Mouse (Mus musculus) G1E-ER4 (cell line): ENCODE data around the gene B9d2. TPM values are rescaled to one million over a fixed set of nuclear protein-coding genes. Genes with fewer than 3 reads are reported as not detected.

Source experiments
- GATA1 ChIP-seq: IDR thresholded peaks from one replicate; pipeline ENCODE4 v1.8.0; 2012; ENCODE audit warnings: low read length, inconsistent platforms
- polyA plus RNA-seq: library from polyadenylated mRNA; stranded (reverse); fragments of >175 nt; gene quantifications from 2 replicates; pipeline ENCODE4 v1.2.3, GENCODE M21; 2012

Gene B9d2
- polyA plus RNA-seq, 1 experiment = 125 TPM

DNA sequence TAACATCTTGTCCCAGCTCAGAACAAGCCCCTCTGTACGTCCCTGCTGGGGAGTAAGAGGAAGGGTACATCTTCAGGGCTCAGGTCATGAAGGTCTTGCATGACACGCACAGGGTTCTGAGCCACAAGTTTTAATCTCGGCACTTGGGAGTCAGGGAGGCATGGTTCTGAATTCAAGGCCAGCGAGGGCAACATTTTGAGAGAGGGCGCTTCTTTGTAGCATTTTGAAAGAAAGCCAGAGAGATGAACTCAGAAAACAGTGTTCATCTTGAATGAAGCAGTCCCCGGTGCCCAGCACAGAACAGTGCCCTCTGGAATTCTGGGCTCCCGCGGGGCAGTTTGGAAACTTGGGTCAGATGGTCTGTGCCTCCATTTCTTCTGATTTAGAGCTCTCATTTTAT lies 14.2 kb upstream of the B9d2 start:
- TF ChIP-seq GATA1 = no peak

DNA sequence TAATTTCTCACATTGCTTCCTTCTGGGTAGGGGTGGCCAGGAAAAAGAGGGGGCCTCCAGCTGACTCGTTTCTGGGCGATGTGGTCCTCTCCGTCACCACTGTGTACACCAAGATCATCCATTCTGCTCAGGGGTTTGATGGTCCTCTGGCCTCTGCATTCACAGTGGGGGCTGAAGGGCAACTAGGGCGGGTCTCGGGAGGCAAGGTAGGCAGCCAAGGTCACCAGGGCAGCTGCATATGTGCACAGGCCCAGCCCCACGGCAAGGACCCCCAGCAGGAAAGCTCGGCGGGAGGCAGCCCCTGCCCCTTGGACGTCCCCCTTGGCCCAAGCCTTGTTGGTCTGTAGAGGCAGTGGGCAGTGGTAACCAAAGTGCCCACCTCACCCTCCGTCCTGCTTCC lies 11.4 kb upstream of the B9d2 start:
- TF ChIP-seq GATA1 = no peak

DNA sequence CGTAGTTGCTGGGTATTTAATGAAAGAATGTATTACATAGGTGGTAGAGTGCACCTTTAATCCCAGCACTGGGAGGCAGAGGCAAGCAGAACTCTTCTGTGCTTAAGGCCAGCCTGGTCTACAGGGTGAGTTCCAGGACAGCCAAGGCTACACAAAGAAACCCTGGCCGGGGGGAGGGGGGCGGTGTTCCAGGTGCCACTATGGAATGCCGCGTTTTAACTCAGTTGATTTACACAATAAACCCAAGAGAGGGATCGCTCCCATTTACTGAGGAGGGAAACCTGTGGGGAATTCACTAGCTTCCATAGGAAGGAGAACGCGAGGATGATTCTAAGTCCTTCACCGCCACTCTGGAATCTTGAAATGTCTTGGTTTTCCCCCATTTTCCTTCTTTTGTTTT lies 10.9 kb upstream of the B9d2 start:
- no peak for TF ChIP-seq GATA1

DNA sequence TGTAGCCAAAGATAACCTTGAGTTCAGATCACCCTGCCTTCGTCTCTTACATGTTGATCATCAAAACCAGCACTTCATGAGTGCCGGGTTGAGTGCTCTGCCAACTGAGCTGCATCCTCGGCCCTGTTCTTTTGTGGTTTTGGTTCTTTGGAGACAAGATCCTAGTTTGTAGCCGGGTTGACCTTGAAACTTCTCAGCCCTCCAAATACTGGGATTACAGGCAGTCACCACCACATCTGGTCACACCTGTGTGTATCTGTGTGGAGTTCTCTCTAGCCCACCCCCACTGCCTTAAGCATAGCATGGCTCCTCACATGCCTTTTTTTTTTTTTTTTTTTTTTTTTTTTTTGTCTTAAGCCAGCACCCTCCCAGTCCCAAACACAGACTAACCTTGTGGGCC lies 10.5 kb upstream of the B9d2 start:
- TF ChIP-seq GATA1 = no peak

DNA sequence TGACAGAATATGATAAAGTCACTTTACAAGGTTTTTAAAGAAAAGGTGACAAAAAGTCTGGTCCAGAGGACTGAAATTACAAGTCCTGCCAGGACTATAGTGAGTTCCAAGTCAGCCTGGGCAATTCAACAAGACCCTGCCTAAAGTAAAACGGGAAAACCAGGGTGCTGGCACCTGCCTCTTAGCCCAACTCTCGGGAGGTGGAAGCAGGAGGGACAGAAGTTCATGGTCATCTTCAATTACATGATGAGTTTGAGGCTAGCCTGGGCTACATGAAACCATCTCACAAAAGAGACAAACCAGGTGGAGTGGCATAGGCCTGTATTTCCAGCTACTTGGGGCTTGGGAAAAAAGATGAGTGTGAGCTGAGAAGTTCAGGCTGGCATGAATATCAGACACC lies 8.9 kb upstream of the B9d2 start:
- no peak for TF ChIP-seq GATA1

DNA sequence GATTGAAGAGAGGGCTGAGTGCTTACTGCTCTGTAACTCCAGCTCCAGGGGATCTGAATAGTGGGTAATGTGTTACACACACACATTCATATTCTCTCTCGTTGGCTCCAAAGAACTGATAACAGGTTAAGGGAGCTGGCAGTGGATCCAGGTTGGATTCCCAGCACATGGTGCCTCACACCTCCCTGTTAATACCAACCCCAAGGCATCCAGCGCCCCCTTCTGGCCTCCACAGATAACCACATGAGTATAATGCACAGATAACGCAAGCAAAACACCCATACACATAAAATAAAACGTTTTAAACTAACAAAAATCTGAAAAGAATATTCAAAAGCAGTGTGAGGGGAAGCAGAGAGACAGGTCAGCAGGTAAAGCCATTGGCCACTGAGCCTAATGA lies 8.1 kb upstream of the B9d2 start:
- no peak for TF ChIP-seq GATA1

DNA sequence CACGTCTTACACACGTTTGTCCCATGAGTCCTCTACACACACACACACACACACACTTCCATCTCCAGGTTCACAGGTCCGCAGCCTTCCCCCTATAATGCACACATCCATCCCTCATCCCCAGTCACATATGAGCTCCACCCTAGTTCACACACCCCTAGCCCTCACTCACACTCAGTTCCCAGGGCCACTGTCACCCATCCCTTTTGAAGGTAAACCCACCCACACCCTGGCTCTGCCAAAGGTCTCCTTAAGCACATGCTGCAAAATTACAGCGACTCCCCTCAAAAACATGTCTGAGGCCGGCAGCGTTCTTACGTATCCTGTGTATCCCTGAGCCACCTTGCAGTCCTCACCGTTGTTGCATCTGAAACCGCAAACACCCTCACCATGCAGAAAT lies 6.3 kb upstream of the B9d2 start:
- no peak for TF ChIP-seq GATA1

DNA sequence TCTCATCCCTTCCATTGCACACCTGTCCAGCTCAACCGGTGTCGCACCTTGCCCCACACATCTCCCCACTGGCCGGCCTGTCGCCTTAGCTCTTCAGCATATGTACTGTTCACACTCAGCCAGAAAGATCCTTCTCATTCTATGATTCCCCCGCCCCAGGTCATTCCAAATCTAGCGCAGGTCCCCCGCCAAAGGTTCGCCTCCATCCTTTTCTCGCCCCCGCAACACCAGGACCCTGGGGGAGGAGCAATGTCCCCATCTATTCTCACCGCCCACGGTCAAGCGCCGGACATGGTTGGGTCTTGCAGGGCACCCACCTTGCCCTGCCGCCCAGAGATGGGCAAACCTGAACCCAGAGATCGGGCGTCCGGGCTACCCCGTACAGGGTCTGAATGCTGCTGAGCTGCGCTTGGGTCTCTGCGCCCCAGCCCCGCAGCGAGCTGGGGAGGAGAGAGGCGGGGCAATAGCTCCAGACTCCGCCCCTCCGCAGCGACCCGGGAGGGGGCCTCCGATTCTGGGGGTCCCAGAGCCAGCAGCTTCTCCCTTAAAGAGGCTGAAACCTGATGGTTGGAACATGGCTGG lies 5.8 kb upstream of the B9d2 start, which contains the start of gene Tmem91:
Gene Tmem91 (minus strand): TSS at position 448 of the 582 bp plus-strand sequence.
- TF ChIP-seq GATA1 = no peak

DNA sequence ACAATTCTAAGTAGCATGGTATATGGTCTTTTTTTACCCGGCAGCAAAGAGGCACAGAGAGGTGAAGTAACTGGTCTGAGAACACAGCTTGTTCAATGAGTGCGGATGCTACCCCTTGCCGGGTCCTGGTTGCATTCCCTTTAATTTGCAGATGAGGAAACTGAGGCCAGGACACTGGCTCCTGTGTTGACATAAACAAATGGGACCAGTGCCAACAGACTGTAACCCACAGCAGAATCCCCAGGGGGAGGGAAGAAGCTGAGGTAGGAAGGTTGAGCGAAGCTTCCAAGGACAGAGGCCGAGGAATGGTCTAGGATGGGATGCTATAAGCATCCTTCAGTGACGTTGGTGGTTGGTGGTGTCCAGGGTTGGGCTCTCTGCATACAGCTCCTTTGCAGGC lies 5.2 kb upstream of the B9d2 start:
- TF ChIP-seq GATA1 = no peak

DNA sequence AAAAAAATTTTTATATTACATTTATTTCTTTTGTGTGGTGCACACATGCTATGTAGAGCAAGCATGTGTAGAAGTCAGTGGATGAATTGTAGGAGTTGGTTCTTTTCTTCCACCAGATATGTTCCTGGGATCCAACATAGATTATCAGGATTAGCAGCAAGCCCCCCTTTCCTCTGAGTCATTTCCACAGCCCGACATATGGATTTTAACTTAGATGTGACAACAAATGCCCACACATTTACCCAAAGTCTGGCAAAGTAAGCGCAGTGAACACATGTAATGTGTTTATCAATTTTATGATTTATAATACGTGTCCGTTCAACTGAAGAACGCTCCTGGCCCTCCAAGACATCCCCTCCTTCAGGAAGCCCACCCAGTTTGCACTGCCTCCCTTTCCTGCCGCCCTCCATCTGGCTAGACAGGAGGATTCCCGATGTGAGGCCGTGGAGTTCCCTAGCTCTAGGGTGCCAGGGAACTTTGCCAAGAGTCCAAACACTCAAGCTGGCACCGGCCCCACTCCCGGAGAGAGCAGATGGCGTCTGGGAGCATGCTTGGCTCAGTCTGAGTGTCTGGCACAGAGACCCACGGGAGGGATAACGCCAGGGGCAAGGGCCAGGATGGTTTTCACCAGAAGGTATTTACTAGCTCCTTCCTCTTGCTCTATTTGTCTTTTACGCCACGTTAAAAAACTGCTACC lies 4.3 kb upstream of the B9d2 start:
- TF ChIP-seq GATA1 = no peak

DNA sequence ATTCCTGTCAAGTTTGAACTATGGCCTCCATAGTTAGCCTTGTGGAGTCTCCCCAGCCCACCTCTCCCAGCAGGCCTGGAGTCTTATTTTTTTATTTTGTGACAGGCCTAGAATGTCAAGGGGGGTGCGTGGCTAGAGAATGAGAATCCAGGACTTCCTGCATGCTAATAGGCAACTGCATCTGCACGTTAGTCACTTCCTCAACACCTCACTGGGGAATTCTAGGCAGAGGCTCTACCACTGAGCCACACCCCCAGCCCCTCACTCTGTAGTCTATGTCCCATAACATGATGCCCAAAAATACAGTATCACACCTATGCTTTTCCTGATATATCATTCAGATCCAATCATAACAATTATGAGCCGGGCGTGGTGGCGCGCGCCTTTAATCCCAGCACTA lies 3.6 kb upstream of the B9d2 start:
- TF ChIP-seq GATA1 = no peak

DNA sequence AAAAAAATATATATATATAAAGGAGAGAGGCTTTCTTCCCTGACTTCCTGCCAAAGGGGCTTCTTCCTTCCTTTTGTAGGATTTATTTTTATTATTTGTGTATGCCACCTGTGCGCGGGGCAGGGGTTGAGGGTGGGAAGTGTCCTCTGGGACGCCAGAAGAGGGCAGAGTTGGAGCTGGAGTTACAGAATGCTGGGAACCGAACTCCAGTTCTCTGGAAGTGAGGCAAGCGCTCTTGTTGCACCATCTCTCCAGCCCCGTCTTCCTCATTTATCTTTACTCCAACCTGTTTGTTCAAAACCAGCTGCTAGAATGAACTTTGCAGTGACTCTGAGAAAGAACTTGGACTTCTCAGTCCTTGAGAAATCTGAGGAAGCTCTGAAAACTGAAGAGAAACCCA lies 609 bp upstream of the B9d2 start:
- no peak for TF ChIP-seq GATA1

DNA sequence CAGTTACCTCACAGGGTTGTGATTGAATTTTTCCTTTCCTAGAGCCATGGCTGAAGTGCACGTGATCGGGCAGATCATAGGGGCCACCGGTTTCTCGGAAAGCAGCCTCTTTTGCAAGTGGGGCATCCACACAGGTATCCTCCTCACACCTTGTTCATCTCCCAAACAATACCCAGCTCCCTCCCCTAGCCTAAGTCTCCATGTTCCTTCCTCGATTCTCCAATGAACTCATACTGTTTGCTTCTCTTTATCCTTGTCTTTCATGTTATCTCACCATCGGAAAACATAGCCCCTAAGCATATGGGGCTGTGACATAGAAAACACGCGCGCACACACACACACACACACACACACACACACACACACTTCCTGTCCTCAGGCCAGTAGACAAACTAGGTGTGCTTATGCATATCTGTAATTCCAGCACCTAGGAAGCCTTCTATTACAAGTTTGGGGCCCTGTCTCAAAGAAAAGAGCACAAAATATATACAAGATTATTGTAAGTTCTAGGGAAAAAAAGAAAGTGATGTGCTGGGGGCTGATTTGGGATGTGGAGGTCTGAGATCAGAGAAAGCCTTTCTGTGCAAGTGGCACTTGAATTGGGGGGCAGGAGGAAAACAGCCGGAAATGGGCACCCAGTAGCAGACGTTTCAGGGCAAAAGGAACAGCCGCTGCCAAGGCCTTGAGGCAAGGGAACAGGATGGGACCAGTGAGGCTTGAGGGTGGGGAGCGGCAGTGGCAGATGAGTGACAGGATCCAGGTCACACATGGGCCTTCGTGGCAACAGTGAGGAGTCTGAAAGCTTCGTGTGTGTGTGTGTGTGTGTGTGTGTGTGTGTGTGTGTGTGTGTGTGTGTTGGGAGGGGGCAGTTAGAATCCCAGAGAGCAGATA lies 1.0 kb downstream of the B9d2 start:
- TF ChIP-seq GATA1 = no peak

DNA sequence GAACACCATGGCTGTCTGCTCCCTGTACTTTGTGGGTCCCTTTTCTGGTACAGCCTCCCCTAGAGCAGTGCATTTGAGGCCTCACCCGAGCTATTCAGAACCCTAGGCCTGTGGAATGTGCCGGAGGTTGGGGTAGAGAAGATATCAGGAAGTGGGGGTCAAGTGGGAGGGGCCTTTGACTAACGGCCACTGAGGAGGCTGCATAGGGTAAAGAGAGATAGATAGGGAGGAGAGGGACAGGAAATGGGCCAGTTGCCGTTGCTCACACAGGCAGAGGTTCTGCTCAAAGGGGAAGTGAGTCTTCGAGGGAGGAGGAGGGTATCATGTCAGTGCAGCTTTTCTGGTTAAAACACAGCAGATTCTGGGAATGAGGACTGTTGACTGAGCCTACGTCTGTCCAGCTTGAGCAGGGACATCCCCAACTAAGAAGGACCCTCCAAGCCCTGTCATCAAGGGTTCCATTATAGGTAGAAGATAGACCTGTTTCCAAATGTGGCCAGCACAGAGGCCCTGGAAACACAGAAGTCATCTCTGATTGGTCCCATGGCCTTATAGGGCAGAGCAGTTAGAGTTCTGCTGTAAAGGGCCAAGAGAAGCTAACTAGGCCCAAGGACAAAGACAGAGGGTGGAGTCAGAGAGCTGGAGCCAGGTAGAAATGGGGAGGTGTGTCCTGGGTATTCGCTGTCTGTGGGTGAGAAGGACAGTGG lies 3.0 kb downstream of the B9d2 start:
- TF ChIP-seq GATA1 = peak; percentile 23

DNA sequence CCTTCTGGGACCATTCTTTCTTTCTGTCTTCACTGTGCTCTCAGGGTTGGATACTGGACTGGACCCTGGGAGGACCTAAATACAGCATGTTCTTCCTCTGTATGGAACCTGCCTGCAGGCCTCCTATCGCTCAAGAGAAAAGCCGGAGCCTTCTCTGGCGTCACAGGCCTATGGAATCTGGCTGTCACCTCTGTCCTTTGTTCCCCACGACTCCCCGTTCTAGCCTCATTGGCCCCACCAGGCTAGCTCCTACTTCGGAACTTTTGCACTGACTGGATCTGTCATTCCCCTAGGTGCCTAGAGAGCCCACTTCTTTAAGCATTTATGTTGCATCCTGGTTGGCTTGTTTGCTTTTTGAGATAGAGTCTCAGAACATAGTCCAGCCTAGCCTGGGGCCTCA lies 4.1 kb downstream of the B9d2 start:
- TF ChIP-seq GATA1 = no peak

DNA sequence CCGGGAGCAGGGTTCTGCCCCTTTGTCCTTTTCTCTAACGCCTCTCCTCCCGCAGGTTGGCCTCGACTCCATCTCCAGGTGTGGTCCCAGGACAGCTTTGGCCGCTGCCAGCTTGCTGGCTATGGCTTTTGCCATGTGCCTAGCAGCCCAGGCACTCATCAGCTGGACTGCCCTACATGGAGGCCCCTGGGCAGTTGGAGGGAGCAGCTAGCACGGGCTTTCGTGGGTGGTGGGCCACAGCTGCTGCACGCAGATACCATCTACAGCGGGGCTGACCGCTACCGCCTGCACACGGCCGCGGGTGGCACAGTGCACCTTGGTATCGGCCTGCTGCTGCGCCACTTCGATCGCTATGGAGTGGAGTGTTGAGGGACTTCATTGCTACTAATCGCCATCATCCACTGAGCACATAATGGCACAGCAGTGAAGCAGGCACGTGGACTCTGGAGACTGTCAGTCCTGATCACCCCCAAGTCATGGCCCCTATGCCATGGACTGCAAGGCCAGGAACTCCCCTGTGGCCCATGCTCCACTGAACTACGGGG lies 5.4 kb downstream of the B9d2 start:
- no peak for TF ChIP-seq GATA1
